Mouse (Mus musculus) liver, embryonic 13.5 days (tissue): Measurements from ENCODE around the gene Ebna1bp2. TPM values are rescaled to one million over a fixed set of nuclear protein-coding genes. Genes with fewer than 3 reads are reported as not detected.

ENCODE experiments used
- ATAC-seq: fragments of 200-750 bp; cut with Nextera tagmentation; 2 replicates; pipeline ENCODE4 v1.8.0; 2017; ENCODE audit warnings: low read depth, mild to moderate bottlenecking, moderate number of reproducible peaks, moderate library complexity
- DNase-seq: peaks from one replicate; pipeline ENCODE4 v3.0.0; 2022
- H3K27ac ChIP-seq: fragments of 300-500 bp; sonication (generic); 2 replicates; pipeline ENCODE4 v1.5.1; 2015; ENCODE audit warnings: moderate library complexity, mild to moderate bottlenecking, inconsistent platforms
- H3K27me3 ChIP-seq: fragments of 300-500 bp; sonication (generic); 2 replicates; pipeline ENCODE4 v1.6.1; 2015; ENCODE audit warnings: mild to moderate bottlenecking, inconsistent platforms
- H3K36me3 ChIP-seq: fragments of 300-500 bp; sonication (generic); 2 replicates; pipeline ENCODE4 v1.6.1; 2015; ENCODE audit warnings: mild to moderate bottlenecking, inconsistent platforms
- H3K4me1 ChIP-seq: fragments of 300-500 bp; sonication (generic); replicated peaks from 2 replicates; pipeline ENCODE4 v1.6.1; 2015; ENCODE audit warnings: inconsistent platforms
- H3K4me2 ChIP-seq: fragments of 300-500 bp; sonication (generic); 2 replicates; pipeline ENCODE4 v1.6.1; 2015; ENCODE audit warnings: inconsistent platforms, mild to moderate bottlenecking, moderate library complexity
- H3K4me3 ChIP-seq: fragments of 300-500 bp; sonication (generic); replicated peaks from 2 replicates; pipeline ENCODE4 v1.5.1; 2015; ENCODE audit warnings: mild to moderate bottlenecking, inconsistent platforms
- H3K9ac ChIP-seq: fragments of 300-500 bp; sonication (generic); 2 replicates; pipeline ENCODE4 v1.6.1; 2015; ENCODE audit warnings: mild to moderate bottlenecking, inconsistent platforms
- H3K9me3 ChIP-seq: fragments of 300-500 bp; sonication (generic); replicated peaks from 2 replicates; pipeline ENCODE4 v1.6.1; 2016; ENCODE audit warnings: inconsistent platforms
- WGBS: fragments of 180-500 bp; shearing (Covaris S2); methylation state at CpG from one replicate; pipeline ENCODE4 v1.1.7; 2015; ENCODE audit not compliant: insufficient replicate concordance; 5-methylcytosine and 5-hydroxymethylcytosine counted together
- polyA plus RNA-seq: library from polyadenylated mRNA; unstranded; fragments of >200 nt; fragmentation: Nextera tagmentation; extraction: Ambion mirVana; gene quantifications from 2 replicates; pipeline ENCODE4 v1.2.1, GENCODE M21; 2015

The Ebna1bp2 gene
- polyA plus RNA-seq, 1 experiment from 2014 or later: 122 TPM

DNA sequence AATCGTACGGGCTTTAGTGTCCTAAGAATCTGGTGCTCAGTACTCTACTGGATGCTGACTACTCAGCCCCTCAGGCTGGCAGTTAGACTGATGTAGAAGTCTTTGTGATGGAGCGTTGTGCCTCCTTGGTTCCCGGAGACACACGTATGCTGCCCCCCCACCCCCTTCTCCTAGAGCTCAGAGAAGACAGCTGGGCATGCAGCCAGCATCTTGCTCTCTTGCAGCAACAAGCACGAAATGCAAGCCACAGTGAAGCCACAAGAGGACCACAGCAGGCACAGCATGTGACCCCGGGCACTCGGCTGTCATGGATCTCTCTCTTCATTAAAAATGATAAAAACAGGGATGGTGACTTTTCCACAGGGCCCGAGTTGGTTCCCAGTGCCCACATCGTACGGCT is 5.2 kb upstream of the Ebna1bp2 start:
- Histone ChIP-seq H3K4me1 (peaks cover 3% of the 10 kb centered on the region; the same call in 1 of the 2 replicates), H3K9me3 (no peaks in the 10 kb centered on the region), H3K36me3 (no peaks in the 10 kb centered on the region), H3K27me3 (peaks cover 1% of the 10 kb centered on the region; the same call in 1 of the 2 replicates), H3K9ac (no peak overlapping the region), H3K27ac (no peak overlapping the region), H3K4me3 (no peak overlapping the region), H3K4me2 (no peak overlapping the region)
- ATAC-seq (no peak), DNase-seq (no peak)
- 73% methylated on average over 11 of the region's 11 CpGs for WGBS

DNA sequence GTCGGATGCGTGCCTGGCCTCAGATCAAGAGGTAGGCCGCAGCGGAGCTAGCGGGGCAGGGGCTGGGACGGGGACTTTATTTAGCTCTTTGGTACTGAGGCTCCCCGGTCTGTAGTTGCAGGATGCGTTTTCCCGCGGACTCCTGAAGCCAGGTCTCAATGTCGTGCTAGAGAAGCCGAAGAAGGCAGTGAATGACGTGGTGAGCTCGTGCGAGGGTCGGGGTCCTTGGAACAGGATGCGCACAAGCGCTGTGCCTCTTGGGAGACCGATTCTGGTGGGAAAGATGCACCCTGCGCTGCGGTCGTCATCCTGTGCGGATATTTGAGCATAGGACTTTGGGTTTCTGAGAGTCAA is 345 bp downstream of the Ebna1bp2 start:
- WGBS: under 1% methylated on average over 23 of the region's 23 CpGs
- H3K27me3 ChIP-seq: no peaks in the 10 kb centered on the region
- no peak for DNase-seq
- peaks cover 34% of the 10 kb centered on the region for H3K36me3 ChIP-seq
- no peaks in the 10 kb centered on the region for H3K9me3 ChIP-seq
- peak; percentile 17; the same call in 1 of the 2 replicates for ATAC-seq
- H3K4me3 ChIP-seq: peak overlapping the region; percentile 85
- peak overlapping the region; percentile 93 for H3K4me2 ChIP-seq
- peak overlapping the region; percentile 51; the same call in 1 of the 2 replicates for H3K27ac ChIP-seq
- H3K9ac ChIP-seq: peak overlapping the region; percentile 79
- peaks cover 16% of the 10 kb centered on the region for H3K4me1 ChIP-seq

DNA sequence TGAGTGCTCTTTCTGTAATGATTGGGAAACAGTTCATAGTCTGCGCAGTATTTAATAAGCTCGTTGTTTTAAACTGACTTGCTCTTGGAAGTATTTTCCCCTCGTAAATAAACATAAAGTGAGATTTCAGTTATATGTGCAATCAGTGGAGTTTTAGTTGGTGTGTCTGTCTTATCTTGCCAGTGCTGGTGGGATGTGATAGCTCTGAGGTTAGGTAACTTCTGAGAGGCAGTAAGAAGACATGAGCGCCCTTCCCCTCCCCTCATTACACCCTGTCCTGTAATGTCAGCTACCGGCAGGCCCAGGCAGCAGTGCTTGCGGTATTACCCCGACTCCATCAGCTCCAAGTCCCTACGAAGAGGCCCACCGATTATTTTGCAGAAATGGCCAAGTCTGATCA is 1.2 kb downstream of the Ebna1bp2 start:
- DNase-seq: peak; percentile 17
- Histone ChIP-seq H3K36me3 (peaks cover 43% of the 10 kb centered on the region), H3K27me3 (no peaks in the 10 kb centered on the region), H3K4me2 (peak overlapping the region; percentile 93), H3K9me3 (no peaks in the 10 kb centered on the region), H3K27ac (no peak overlapping the region), H3K4me3 (peak overlapping the region; percentile 85), H3K9ac (peak overlapping the region; percentile 79), H3K4me1 (peaks cover 16% of the 10 kb centered on the region)
- ATAC-seq: 0 out of 2 replicates have a peak, but pooled peaks have one; percentile 35
- 29% methylated on average over 9 of the region's 9 CpGs for WGBS

DNA sequence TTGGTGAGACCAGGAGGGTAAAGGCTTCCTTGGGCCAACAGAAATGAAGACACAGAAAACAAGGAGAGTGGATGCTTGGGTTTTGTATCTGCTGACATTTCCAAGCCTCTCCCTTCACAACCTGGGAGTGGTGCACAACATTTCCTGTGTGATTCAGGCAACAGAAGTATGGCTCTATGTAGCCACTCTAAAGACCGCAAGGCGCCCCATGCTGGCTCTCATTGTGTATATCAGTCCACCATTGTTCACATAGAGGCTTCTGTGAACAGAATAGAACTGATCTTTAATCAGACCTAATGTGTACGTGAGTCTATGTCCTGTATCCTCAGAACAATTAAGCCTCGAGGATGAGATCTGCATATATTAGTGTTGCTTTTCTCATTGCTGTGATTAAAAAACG is 9.7 kb downstream of the Ebna1bp2 start:
- Histone ChIP-seq H3K27ac (no peak overlapping the region), H3K4me2 (no peak overlapping the region), H3K9me3 (no peaks in the 10 kb centered on the region), H3K27me3 (no peaks in the 10 kb centered on the region), H3K9ac (no peak overlapping the region), H3K4me1 (no peaks in the 10 kb centered on the region), H3K4me3 (no peak overlapping the region), H3K36me3 (peaks cover 51% of the 10 kb centered on the region)
- DNase-seq: no peak
- ATAC-seq: no peak
- 85% methylated on average over 5 of the region's 5 CpGs for WGBS

DNA sequence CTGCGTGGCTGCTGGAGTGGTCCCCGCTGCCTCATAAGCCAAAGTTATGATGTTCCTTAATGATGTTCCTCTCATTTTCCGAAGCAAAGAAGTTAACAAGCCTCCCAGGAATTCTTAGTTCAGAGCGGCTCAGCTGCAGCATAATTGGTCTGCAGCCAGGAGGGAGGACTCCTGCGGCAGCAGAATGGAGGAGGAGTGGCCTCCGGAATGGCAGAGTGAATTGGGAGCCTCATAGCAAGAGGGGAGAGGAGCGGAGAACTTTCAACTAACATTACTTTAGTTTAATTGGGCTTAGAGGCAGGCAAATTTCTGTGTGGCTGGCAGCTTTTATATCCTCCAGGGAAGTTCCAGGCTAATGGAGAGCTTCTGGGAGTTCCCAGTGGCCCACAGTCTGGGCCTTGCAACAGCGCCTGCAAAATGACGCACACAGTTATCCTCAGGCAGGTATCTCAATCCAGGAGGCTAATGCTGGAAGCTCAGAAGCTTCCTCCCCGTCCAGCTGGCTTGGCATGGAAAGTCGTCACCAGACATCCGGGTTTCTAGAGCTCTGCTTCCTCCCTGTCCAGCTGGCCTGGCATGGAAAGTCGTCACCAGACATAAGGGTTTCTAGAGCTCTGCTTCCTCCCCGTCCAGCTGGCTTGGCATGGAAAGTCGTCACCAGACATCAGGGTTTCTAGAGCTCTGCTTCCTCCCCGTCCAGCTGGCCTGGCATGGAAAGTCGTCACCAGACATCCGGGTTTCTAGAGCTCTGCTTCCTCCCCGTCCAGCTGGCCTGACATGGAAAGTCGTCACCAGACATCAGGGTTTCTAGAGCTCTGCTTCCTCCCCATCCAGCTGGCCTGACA is 22.0 kb downstream of the Ebna1bp2 start:
- no peak overlapping the region for H3K9ac ChIP-seq
- no peaks in the 10 kb centered on the region for H3K4me1 ChIP-seq
- no peak overlapping the region for H3K4me2 ChIP-seq
- DNase-seq (no peak), ATAC-seq (no peak)
- no peak overlapping the region for H3K4me3 ChIP-seq
- H3K9me3 ChIP-seq: no peaks in the 10 kb centered on the region
- H3K27ac ChIP-seq: no peak overlapping the region
- H3K27me3 ChIP-seq: no peaks in the 10 kb centered on the region
- 38% methylated on average over 20 of the region's 20 CpGs for WGBS
- no peaks in the 10 kb centered on the region for H3K36me3 ChIP-seq

DNA sequence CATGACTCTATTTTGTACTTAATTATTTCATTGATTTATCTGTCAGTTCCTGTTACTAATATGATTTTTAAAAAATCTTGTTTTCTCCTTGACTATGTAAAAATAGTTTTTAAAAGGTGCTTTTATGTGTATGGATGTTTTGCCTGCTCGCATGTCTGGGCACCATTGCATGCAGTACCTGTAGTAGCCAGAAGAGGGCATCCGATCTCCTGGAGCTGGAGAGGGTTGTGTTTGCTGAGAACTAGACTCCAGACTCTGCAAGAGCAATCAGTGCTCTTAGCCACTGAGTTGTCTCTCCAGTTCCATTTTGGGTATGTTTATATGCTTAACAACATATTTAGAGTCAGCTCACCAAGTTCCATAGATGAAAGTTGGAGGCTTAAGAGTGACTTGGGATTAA is 24.6 kb downstream of the Ebna1bp2 start:
- H3K27me3 ChIP-seq: no peaks in the 10 kb centered on the region
- no peaks in the 10 kb centered on the region for H3K4me1 ChIP-seq
- no peak overlapping the region for H3K4me2 ChIP-seq
- no peak overlapping the region for H3K4me3 ChIP-seq
- H3K27ac ChIP-seq: no peak overlapping the region
- DNase-seq (no peak), ATAC-seq (no peak)
- no peak overlapping the region for H3K9ac ChIP-seq
- H3K36me3 ChIP-seq: no peaks in the 10 kb centered on the region
- no peaks in the 10 kb centered on the region for H3K9me3 ChIP-seq
- 7% methylated on average over 2 of the region's 2 CpGs for WGBS

DNA sequence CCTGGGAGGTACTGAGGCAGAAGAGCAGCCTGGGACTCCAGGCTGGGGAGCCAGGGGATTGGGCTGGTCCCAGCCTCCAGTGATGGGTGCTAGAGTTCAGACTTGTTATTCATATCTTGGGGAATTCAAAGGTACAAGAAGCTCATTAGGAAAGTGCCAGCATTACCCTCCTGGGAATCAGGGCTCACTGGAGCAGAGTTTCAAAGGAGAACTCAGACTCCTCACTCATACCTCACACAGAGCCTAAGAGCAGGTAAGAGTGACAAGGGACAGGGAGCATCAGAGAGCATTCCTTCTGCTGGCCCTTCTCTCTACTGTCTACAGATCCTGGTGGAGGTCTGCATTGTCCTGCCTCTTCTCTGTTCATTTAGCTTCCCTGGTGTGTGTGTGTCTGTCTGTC is 38.1 kb downstream of the Ebna1bp2 start, which contains the start of gene Olfr62:
Gene Olfr62 (plus strand): TSS at position 301 of the 400 bp plus-strand sequence.
- no peaks in the 10 kb centered on the region for H3K4me1 ChIP-seq
- ATAC-seq: no peak
- no peak within 1 kb of the TSS for H3K9ac ChIP-seq
- no peak for DNase-seq
- no peaks in the 10 kb centered on the region for H3K9me3 ChIP-seq
- H3K4me2 ChIP-seq: no peak within 1 kb of the TSS
- H3K27ac ChIP-seq: no peak within 1 kb of the TSS
- no peak within 1 kb of the TSS for H3K4me3 ChIP-seq
- no peaks in the 10 kb centered on the region for H3K27me3 ChIP-seq
- H3K36me3 ChIP-seq: no peaks in the 10 kb centered on the region

Other genes with a start within 250 kb of the Ebna1bp2 start
- 2.0 TPM in 2 replicates for gene Szt2, start 211.5 kb upstream of the Ebna1bp2 start, polyA plus RNA-seq
- 97.4 and 107 TPM in 2 replicates for gene Med8, start 211.5 kb upstream of the Ebna1bp2 start, polyA plus RNA-seq
- gene Elovl1, start 192.7 kb upstream of the Ebna1bp2 start, polyA plus RNA-seq: 106 and 107 TPM in 2 replicates
- 210 and 211 TPM in 2 replicates for gene Cdc20, start 183.4 kb upstream of the Ebna1bp2 start, polyA plus RNA-seq
- 10.8 and 10.9 TPM in 2 replicates for gene Mpl, start 163.3 kb upstream of the Ebna1bp2 start, polyA plus RNA-seq
- gene Tie1, start 130.7 kb upstream of the Ebna1bp2 start, polyA plus RNA-seq: 7.0 and 8.0 TPM in 2 replicates
- 5.2 and 5.6 TPM in 2 replicates for gene 2610528J11Rik, start 93.8 kb upstream of the Ebna1bp2 start, polyA plus RNA-seq
- gene Tmem125, start 76.8 kb upstream of the Ebna1bp2 start, polyA plus RNA-seq: 0.80 and 0.88 TPM in 2 replicates
- gene Cfap57, start within 50 bp of the Ebna1bp2 start, polyA plus RNA-seq: 1.2 and 1.3 TPM in 2 replicates
- not detected in 2 replicates for gene Olfr62, start 38.2 kb downstream of the Ebna1bp2 start, polyA plus RNA-seq
- not detected in 2 replicates for gene Olfr1342, start 72.0 kb downstream of the Ebna1bp2 start, polyA plus RNA-seq
- gene Olfr1341, start 82.7 kb downstream of the Ebna1bp2 start, polyA plus RNA-seq: not detected in 2 replicates
- gene Olfr1340, start 99.3 kb downstream of the Ebna1bp2 start, polyA plus RNA-seq: not detected in 2 replicates
- not detected in 2 replicates for gene Olfr1339, start 111.4 kb downstream of the Ebna1bp2 start, polyA plus RNA-seq
- gene Olfr1338, start 137.9 kb downstream of the Ebna1bp2 start, polyA plus RNA-seq: not detected in 2 replicates
- gene Olfr1337, start 161.8 kb downstream of the Ebna1bp2 start, polyA plus RNA-seq: not detected in 2 replicates
- gene Olfr1335, start 189.1 kb downstream of the Ebna1bp2 start, polyA plus RNA-seq: not detected in 2 replicates
- gene Olfr1333, start 215.5 kb downstream of the Ebna1bp2 start, polyA plus RNA-seq: not detected in 2 replicates
- gene Olfr1331, start 243.8 kb downstream of the Ebna1bp2 start, polyA plus RNA-seq: not detected in 2 replicates